26 mouse cellular contexts compared by ENCODE assay signal in the genomic region with DNA sequence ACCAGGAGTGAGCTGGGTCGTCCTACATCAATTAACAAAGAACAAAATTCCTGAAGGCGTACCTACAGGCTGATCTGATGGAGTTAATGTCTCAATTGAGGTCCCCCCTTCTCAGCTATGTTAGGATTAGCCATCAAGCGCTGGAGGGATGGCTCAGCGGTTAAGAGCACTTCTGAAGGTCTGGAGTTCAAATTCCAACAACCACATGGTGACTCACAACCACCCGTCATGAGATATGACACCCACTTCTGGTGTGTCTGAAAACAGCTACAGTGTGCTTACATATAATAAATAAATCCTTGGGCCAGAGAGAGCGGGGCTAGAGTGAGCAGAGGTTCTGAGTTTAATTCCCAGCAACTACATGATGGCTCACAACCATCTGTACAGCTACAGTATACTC.
"Had no signal": no experiment of that assay in that cellular context is flagged by ENCODE, and none has a peak within 500 bp of the region (broad histone marks: within the 10 kb centered on the region; RNA-seq: fewer than 3 reads in every experiment).

No protein-coding gene starts in this region.

- H3K9me3 ChIP-seq: heart, embryonic 13.5 days; heart, embryonic 15.5 days; hindbrain, embryonic 10.5 days; hindbrain, embryonic 12.5 days; intestine, embryonic 15.5 days; limb, embryonic 10.5 days; limb, embryonic 12.5 days; liver, embryonic 13.5 days had no signal

- H3K4me1 ChIP-seq: heart, embryonic 15.5 days; intestine, embryonic 15.5 days; liver, embryonic 13.5 days had no signal

- H3K27me3 ChIP-seq: heart, embryonic 13.5 days; heart, embryonic 15.5 days; intestine, embryonic 15.5 days; liver, embryonic 13.5 days had no signal

- H3K27ac ChIP-seq: heart, embryonic 13.5 days; heart, embryonic 15.5 days; hindbrain, embryonic 10.5 days; hindbrain, embryonic 12.5 days; hindbrain, embryonic 14.5 days; intestine, embryonic 15.5 days; layer of hippocampus, adult 2 months; left cerebral cortex, adult 2 months; limb, embryonic 10.5 days; limb, embryonic 12.5 days; liver, embryonic 13.5 days had no signal

- H3K4me3 ChIP-seq: heart, embryonic 13.5 days; heart, embryonic 15.5 days; hindbrain, embryonic 10.5 days; hindbrain, embryonic 12.5 days; intestine, embryonic 15.5 days; layer of hippocampus, adult 2 months; left cerebral cortex, adult 2 months; limb, embryonic 10.5 days; limb, embryonic 12.5 days; liver, embryonic 13.5 days had no signal

- H3K36me3 ChIP-seq: heart, embryonic 13.5 days; heart, embryonic 15.5 days; hindbrain, embryonic 10.5 days; hindbrain, embryonic 12.5 days; intestine, embryonic 15.5 days; limb, embryonic 10.5 days; limb, embryonic 12.5 days; liver, embryonic 13.5 days had no signal

- H3K9ac ChIP-seq: heart, embryonic 13.5 days; heart, embryonic 15.5 days; hindbrain, embryonic 12.5 days; hindbrain, embryonic 14.5 days; intestine, embryonic 15.5 days; limb, embryonic 12.5 days; liver, embryonic 13.5 days had no signal

- ATAC-seq: hindbrain, embryonic 16.5 days; inflammation-experienced regulatory T-cells, adult 6 months had no signal

- H3K4me2 ChIP-seq: heart, embryonic 11.5 days; heart, embryonic 13.5 days; heart, embryonic 15.5 days; hindbrain, embryonic 12.5 days; hindbrain, embryonic 14.5 days; intestine, embryonic 15.5 days; limb, embryonic 12.5 days; liver, embryonic 11.5 days; liver, embryonic 13.5 days had no signal

- DNase-seq: gastrocnemius, postnatal 14 days; gastrocnemius, postnatal 36 days; heart, adult 18-20 months; heart, postnatal 14 days; heart, postnatal 4 days; kidney, adult 18-20 months; kidney, adult 8-10 months; kidney, postnatal 10 days; kidney, postnatal 25 days; kidney, postnatal 4 days; liver; liver, embryonic 13.5 days had no signal
